ENCODE assay signal across 28 mouse cellular contexts in genomic region chr5:40294868-40295693, GRCm38 (mm10).
A peak's percentile ranks its signal among the peaks of the same experiment; 100 is the strongest.
DNase-seq lines count a peak whose midpoint lies in the region; ATAC-seq and TF ChIP-seq lines count a peak whose summit lies in the region.
"Had no signal": no experiment of that assay in that cellular context is flagged by ENCODE, and none has a peak within 500 bp of the region (broad histone marks: within the 10 kb centered on the region; RNA-seq: fewer than 3 reads in every experiment).

No protein-coding gene starts in this region.

- DNase-seq in forebrain, embryonic 11.5 days (ENCODE audit: low spot score): no peak
- DNase-seq in forebrain, embryonic 10.5 days (ENCODE audit: extremely low spot score, low spot score): no peak
- peak; percentile 86 for DNase-seq in brain, embryonic 14.5 days (ENCODE audit: low read depth)
- peak; percentile 16 for DNase-seq in retina, postnatal 1 day
- DNase-seq in right cerebral cortex, postnatal 14 days: no peak
- no peak for DNase-seq in cerebellum, adult 2 months
- DNase-seq: adrenal gland, postnatal 25 days; cerebellum, adult 8-10 months; cerebellum, postnatal 25 days; heart, adult 2 months; kidney, adult 11 months; kidney, postnatal 25 days; liver; right cerebral cortex, adult 18-20 months; right cerebral cortex, postnatal 4 days; thymus, adult 18-20 months; thymus, postnatal 25 days had no signal

- TF ChIP-seq POLR2A in brain, embryonic 14.5 days (IDR thresholded peaks at IDR 0.05; ENCODE audit: borderline replicate concordance, extremely low read depth, insufficient read depth, insufficient read length, poor library complexity, severe bottlenecking): no peak
- TF ChIP-seq POLR2A in cerebellum, adult 2 months (IDR thresholded peaks at IDR 0.05; ENCODE audit: borderline replicate concordance, insufficient read depth, low read length): no peak

- 0 out of 2 replicates have a peak, but pooled peaks cover 2% of the 10 kb centered on the region for H3K4me1 ChIP-seq in forebrain, embryonic 11.5 days (replicated peaks; ENCODE audit: control insufficient read depth, insufficient read depth, low read length)
- peaks cover 16% of the 10 kb centered on the region for H3K4me1 ChIP-seq in forebrain, embryonic 10.5 days
- H3K4me1 ChIP-seq in forebrain, embryonic 15.5 days: peaks cover 2% of the 10 kb centered on the region; the same call in 1 of the 2 replicates
- H3K4me1 ChIP-seq in cerebellum, adult 2 months (ENCODE audit: control insufficient read depth, insufficient read depth, low read length): no peaks in the 10 kb centered on the region
- H3K4me1 ChIP-seq: heart, embryonic 12.5 days; liver, embryonic 15.5 days; lung, embryonic 15.5 days; midbrain, embryonic 10.5 days; neural tube, embryonic 12.5 days had no signal

- H3K27ac ChIP-seq in forebrain, embryonic 11.5 days (ENCODE audit: low read depth, low read length): no peak overlapping the region
- no peak overlapping the region for H3K27ac ChIP-seq in forebrain, embryonic 10.5 days
- no peak overlapping the region for H3K27ac ChIP-seq in forebrain, embryonic 15.5 days (replicated peaks)
- H3K27ac ChIP-seq in cerebellum, adult 2 months (ENCODE audit: insufficient read depth, low read length): no peak overlapping the region
- H3K27ac ChIP-seq: heart, adult 2 months; hindbrain, embryonic 14.5 days; liver, embryonic 15.5 days; lung, embryonic 15.5 days; midbrain, embryonic 10.5 days; neural tube, embryonic 12.5 days; stomach, postnatal 0 days had no signal

- 40% methylated on average over 3 of the region's 3 CpGs for WGBS in forebrain, embryonic 11.5 days
- WGBS in forebrain, embryonic 10.5 days: 30% methylated on average over 3 of the region's 3 CpGs
- WGBS in forebrain, embryonic 15.5 days: 4% methylated on average over 3 of the region's 3 CpGs
- WGBS in cerebellum, adult 2 months: 72% methylated on average over 3 of the region's 3 CpGs

- H3K4me3 ChIP-seq in forebrain, embryonic 11.5 days (ENCODE audit: low read depth, low read length): no peak overlapping the region
- no peak overlapping the region for H3K4me3 ChIP-seq in forebrain, embryonic 10.5 days
- no peak overlapping the region for H3K4me3 ChIP-seq in forebrain, embryonic 15.5 days
- no peak overlapping the region for H3K4me3 ChIP-seq in cerebellum, adult 2 months (replicated peaks; ENCODE audit: insufficient read depth, low read depth, low read length)
- H3K4me3 ChIP-seq: heart, adult 2 months; heart, embryonic 12.5 days; liver, embryonic 15.5 days; lung, embryonic 15.5 days; midbrain, embryonic 10.5 days; myocyte; neural tube, embryonic 12.5 days had no signal

- H3K9ac ChIP-seq in forebrain, embryonic 11.5 days (ENCODE audit: low read length): no peak overlapping the region
- no peak overlapping the region for H3K9ac ChIP-seq in forebrain, embryonic 15.5 days (replicated peaks)
- H3K9ac ChIP-seq: heart, embryonic 12.5 days; hindbrain, embryonic 14.5 days; liver, embryonic 15.5 days; lung, embryonic 15.5 days; neural tube, embryonic 12.5 days had no signal

- H3K36me3 ChIP-seq in forebrain, embryonic 11.5 days (ENCODE audit: control insufficient read depth, insufficient read depth, low read length): no peaks in the 10 kb centered on the region
- no peaks in the 10 kb centered on the region for H3K36me3 ChIP-seq in forebrain, embryonic 10.5 days (replicated peaks)
- H3K36me3 ChIP-seq in forebrain, embryonic 15.5 days: no peaks in the 10 kb centered on the region
- H3K36me3 ChIP-seq: heart, embryonic 12.5 days; liver, embryonic 15.5 days; lung, embryonic 15.5 days; midbrain, embryonic 10.5 days; neural tube, embryonic 12.5 days had no signal

- TF ChIP-seq CTCF in brain, embryonic 14.5 days (IDR thresholded peaks at IDR 0.05; ENCODE audit: borderline replicate concordance, extremely low read depth, insufficient read depth, insufficient read length): no peak
- no peak for TF ChIP-seq CTCF in cerebellum, adult 2 months (IDR thresholded peaks at IDR 0.05; ENCODE audit: borderline replicate concordance, insufficient read depth, low read depth, low read length)

- no peak overlapping the region for H3K4me2 ChIP-seq in forebrain, embryonic 11.5 days (ENCODE audit: low read depth, low read length, severe bottlenecking)
- H3K4me2 ChIP-seq in forebrain, embryonic 15.5 days (replicated peaks): no peak overlapping the region
- H3K4me2 ChIP-seq: heart, embryonic 12.5 days; hindbrain, embryonic 14.5 days; liver, embryonic 15.5 days; lung, embryonic 15.5 days; neural tube, embryonic 12.5 days had no signal

- H3K9me3 ChIP-seq in forebrain, embryonic 11.5 days (ENCODE audit: control insufficient read depth, low read length): no peaks in the 10 kb centered on the region
- no peaks in the 10 kb centered on the region for H3K9me3 ChIP-seq in forebrain, embryonic 10.5 days
- no peaks in the 10 kb centered on the region for H3K9me3 ChIP-seq in forebrain, embryonic 15.5 days
- H3K9me3 ChIP-seq: heart, embryonic 12.5 days; liver, embryonic 15.5 days; lung, embryonic 15.5 days; midbrain, embryonic 10.5 days; neural tube, embryonic 12.5 days had no signal

- H3K27me3 ChIP-seq in forebrain, embryonic 11.5 days (ENCODE audit: control insufficient read depth, insufficient read depth, low read length): no peaks in the 10 kb centered on the region
- H3K27me3 ChIP-seq in forebrain, embryonic 10.5 days (ENCODE audit: poor library complexity, severe bottlenecking): no peaks in the 10 kb centered on the region
- no peaks in the 10 kb centered on the region for H3K27me3 ChIP-seq in forebrain, embryonic 15.5 days
- no peaks in the 10 kb centered on the region for H3K27me3 ChIP-seq in cerebellum, adult 2 months (ENCODE audit: control insufficient read depth, insufficient read depth, low read length)
- H3K27me3 ChIP-seq: heart, embryonic 12.5 days; liver, embryonic 15.5 days; lung, embryonic 15.5 days; neural tube, embryonic 12.5 days had no signal

- ATAC-seq in forebrain, embryonic 11.5 days (replicated peaks; ENCODE audit: low FRiP score): peak; percentile 93
- peak; percentile 82 for ATAC-seq in forebrain, embryonic 15.5 days (replicated peaks)
- ATAC-seq: CD4-positive, CD25-positive, alpha-beta regulatory T cell, adult 4 months; inflammation-experienced regulatory T-cells, adult 6 months had no signal

Comparison
In these comparisons a context has a peak if more than half of its experiments do, and no peak if none do; other contexts are left out.
1. DNase-seq: peak in brain, embryonic 14.5 days (single experiment) and retina, postnatal 1 day (single experiment); none in forebrain, embryonic 11.5 days (single experiment), forebrain, embryonic 10.5 days (single experiment), right cerebral cortex, postnatal 14 days (single experiment) and cerebellum, adult 2 months (0 of 2).